Mouse (Mus musculus) midbrain, embryonic 12.5 days (tissue): ENCODE measurements around the gene Zdbf2. TPM values are rescaled to one million over a fixed set of nuclear protein-coding genes. Genes with fewer than 3 reads are reported as not detected.

Source experiments
- ATAC-seq: fragments of 200-750 bp; cut with Nextera tagmentation; 2 replicates; pipeline ENCODE4 v1.8.0; 2017; ENCODE audit warnings: low read depth, moderate TSS enrichment, moderate library complexity; ENCODE audit not compliant: low FRiP score
- H3K27ac ChIP-seq: fragments of 300-500 bp; sonication (generic); replicated peaks from 2 replicates; pipeline ENCODE4 v1.5.1; 2016; ENCODE audit warnings: mild to moderate bottlenecking
- H3K27me3 ChIP-seq: fragments of 300-500 bp; sonication (generic); 2 replicates; pipeline ENCODE4 v1.6.1; 2016; ENCODE audit warnings: mild to moderate bottlenecking
- H3K36me3 ChIP-seq: fragments of 300-500 bp; sonication (generic); 2 replicates; pipeline ENCODE4 v1.6.1; 2016
- H3K4me1 ChIP-seq: fragments of 300-500 bp; sonication (generic); 2 replicates; pipeline ENCODE4 v1.6.1; 2016
- H3K4me2 ChIP-seq: fragments of 300-500 bp; sonication (generic); replicated peaks from 2 replicates; pipeline ENCODE4 v1.6.1; 2016; ENCODE audit warnings: mild to moderate bottlenecking, moderate library complexity
- H3K4me3 ChIP-seq: fragments of 300-500 bp; sonication (generic); 2 replicates; pipeline ENCODE4 v1.5.1; 2016; ENCODE audit warnings: mild to moderate bottlenecking
- H3K9ac ChIP-seq: fragments of 300-500 bp; sonication (generic); replicated peaks from 2 replicates; pipeline ENCODE4 v1.6.1; 2016; ENCODE audit warnings: mild to moderate bottlenecking, moderate library complexity
- H3K9me3 ChIP-seq: fragments of 300-500 bp; sonication (generic); 2 replicates; pipeline ENCODE4 v1.6.1; 2016; ENCODE audit warnings: mild to moderate bottlenecking
- WGBS: fragments of 180-500 bp; shearing (Covaris S2); methylation state at CpG from one replicate; pipeline ENCODE4 v1.1.7; 2016; 5-methylcytosine and 5-hydroxymethylcytosine counted together
- polyA plus RNA-seq: library from polyadenylated mRNA; unstranded; fragments of >200 nt; fragmentation: Nextera tagmentation; extraction: Ambion mirVana; gene quantifications from 2 replicates; pipeline ENCODE4 v1.2.1, GENCODE M21; 2016

Gene Zdbf2
- 30.9 and 40.2 TPM in 2 replicates for polyA plus RNA-seq

DNA sequence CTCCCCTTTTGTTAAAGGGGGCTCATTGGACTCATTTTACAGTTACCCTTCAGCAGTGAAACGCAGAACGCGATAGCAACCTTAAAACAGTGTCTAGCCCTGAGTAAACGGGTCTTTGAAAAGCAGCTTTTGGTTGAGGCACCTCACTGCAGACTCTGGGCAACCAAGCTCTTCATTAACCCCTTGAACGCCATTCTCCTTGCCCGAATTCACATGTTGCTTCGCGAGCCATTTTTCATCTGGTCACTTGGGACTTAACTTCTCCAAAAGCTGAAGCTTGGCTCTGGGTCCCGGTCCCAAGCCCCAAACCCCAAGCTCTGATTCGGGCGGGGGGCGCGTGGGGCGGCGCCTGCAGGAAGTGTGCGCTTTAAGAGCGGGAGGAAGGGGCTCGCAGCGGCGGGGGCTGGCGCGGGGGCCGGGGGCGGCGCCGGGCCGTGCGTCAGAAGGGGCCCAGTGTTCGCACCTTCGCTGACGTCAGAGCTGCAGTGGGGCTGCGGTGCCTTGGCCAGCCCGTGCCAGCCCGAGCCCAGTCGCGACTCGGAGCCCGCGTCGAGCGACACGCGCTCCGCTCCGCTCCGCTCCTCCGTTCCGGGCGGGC is at the start of gene Zdbf2:
Zdbf2 (plus strand) TSS at position 525 of the 598 bp plus-strand sequence.
- H3K4me2 ChIP-seq = peak within 1 kb of the TSS; percentile 60
- peak within 1 kb of the TSS; percentile 78 for H3K27ac ChIP-seq
- ATAC-seq = peak; percentile 92
- peaks cover 7% of the 10 kb centered on the region for H3K4me1 ChIP-seq
- H3K9ac ChIP-seq = peak within 1 kb of the TSS; percentile 83
- H3K4me3 ChIP-seq = peak within 1 kb of the TSS; percentile 69
- 0% methylated on average over 49 of the region's 49 CpGs for WGBS
- H3K9me3 ChIP-seq = no peaks in the 10 kb centered on the region
- H3K36me3 ChIP-seq = no peaks in the 10 kb centered on the region
- H3K27me3 ChIP-seq = peaks cover 65% of the 10 kb centered on the region

DNA sequence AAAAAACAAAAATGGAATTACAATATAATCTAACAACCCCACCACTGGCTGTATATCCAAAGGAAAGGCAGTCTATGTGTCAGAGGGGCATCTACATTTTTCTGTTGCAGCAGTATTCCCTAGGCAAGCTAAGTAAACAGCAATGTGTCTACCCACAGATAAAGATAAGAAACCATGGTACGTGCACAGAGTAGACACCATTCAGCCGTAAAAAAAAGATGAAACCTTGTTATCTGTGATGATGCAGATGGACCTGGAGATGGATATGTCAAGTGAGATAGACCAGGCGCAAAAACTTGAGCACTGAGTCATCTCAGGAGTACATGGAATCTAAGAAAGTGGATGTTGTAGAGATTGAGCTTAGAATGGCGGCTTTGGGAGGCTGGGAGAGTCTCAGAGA is 48.1 kb upstream of the Zdbf2 start:
- Histone ChIP-seq H3K27me3 (no peaks in the 10 kb centered on the region), H3K27ac (no peak overlapping the region), H3K9ac (no peak overlapping the region), H3K36me3 (no peaks in the 10 kb centered on the region), H3K4me2 (no peak overlapping the region), H3K4me1 (peaks cover 3% of the 10 kb centered on the region; the same call in 1 of the 2 replicates), H3K9me3 (no peaks in the 10 kb centered on the region), H3K4me3 (no peak overlapping the region)
- 88% methylated on average over 4 of the region's 4 CpGs for WGBS
- ATAC-seq = no peak

DNA sequence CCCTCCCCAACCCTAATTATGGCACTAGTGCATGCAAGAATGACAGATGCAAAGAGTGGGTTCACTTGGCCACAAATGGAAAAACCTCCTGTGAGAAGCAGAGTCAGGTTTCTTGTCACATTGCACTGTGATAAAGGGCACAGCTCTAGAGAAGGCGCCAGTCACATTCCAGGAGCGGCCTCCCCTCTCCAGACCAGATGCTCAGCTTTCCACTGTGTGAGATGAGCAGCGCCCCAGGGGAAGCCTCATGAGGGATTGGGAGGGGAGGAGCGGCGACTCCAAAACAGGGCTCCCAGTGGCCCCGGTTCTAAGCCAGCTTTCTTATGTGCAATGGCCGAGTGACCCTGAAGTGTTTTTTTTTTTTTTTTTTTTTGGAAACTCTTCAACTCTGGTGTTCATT is 47.2 kb upstream of the Zdbf2 start:
- WGBS = 7% methylated on average over 7 of the region's 7 CpGs
- Histone ChIP-seq H3K27ac (no peak overlapping the region), H3K4me2 (no peak overlapping the region)

DNA sequence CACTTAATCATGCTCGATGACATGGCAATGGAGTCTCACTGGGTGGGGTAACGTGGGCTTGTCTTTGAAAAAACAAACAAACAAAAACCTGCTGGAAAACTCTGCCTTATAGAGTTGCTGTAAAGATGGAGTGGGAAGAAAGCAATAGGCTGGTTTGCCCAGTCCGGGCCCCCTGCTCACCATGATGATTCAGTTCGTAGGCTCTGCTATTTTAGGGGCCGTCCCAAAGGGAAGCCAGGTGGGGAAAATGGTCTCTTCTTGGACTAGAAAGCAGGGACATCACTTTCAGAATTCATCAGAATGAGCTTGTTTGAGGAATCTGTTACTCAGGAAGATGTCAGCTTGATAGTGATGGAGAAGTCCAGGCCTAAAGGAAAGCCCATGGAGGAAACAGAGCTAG is 45.8 kb upstream of the Zdbf2 start:
- Histone ChIP-seq H3K4me3 (no peak overlapping the region), H3K4me2 (no peak overlapping the region), H3K9me3 (no peaks in the 10 kb centered on the region), H3K27ac (no peak overlapping the region), H3K4me1 (peaks cover 3% of the 10 kb centered on the region; the same call in 1 of the 2 replicates), H3K27me3 (no peaks in the 10 kb centered on the region), H3K9ac (no peak overlapping the region), H3K36me3 (no peaks in the 10 kb centered on the region)
- whole genome bisulfite sequencing = 80% methylated on average over 5 of the region's 5 CpGs
- no peak for ATAC-seq

More for the DNA sequence above, 47.2 kb upstream of the Zdbf2 start:
- H3K4me1 ChIP-seq = peaks cover 3% of the 10 kb centered on the region; the same call in 1 of the 2 replicates
- ATAC-seq = no peak
- H3K36me3 ChIP-seq = no peaks in the 10 kb centered on the region
- H3K4me3 ChIP-seq = no peak overlapping the region
- no peak overlapping the region for H3K9ac ChIP-seq
- no peaks in the 10 kb centered on the region for H3K27me3 ChIP-seq
- no peaks in the 10 kb centered on the region for H3K9me3 ChIP-seq

DNA sequence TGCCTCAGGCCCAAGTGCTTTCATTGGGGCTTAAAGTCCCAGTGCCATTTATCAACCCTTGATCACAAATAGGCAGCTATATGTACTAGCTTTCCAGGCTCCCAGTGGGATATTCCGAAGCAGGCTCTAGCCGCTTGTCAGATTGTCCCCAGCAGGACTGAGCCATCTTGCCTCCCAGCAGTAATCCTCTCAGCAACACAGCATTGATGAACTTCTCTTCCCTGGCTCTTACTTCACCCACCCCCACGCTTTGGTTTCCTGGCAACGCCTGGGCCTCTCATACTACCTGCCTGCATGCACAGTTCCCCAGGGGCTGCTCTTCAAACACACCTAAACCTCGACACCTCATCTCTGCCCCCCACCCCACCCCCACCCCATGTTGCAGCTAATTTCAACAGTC is 35.7 kb upstream of the Zdbf2 start:
- Histone ChIP-seq H3K9me3 (no peaks in the 10 kb centered on the region), H3K4me2 (no peak overlapping the region), H3K4me1 (peaks cover 9% of the 10 kb centered on the region), H3K27me3 (no peaks in the 10 kb centered on the region), H3K36me3 (no peaks in the 10 kb centered on the region), H3K4me3 (no peak overlapping the region), H3K27ac (peak overlapping the region; percentile 10; the same call in 1 of the 2 replicates), H3K9ac (no peak overlapping the region)
- 6% methylated on average over 5 of the region's 5 CpGs for WGBS
- ATAC-seq = no peak

DNA sequence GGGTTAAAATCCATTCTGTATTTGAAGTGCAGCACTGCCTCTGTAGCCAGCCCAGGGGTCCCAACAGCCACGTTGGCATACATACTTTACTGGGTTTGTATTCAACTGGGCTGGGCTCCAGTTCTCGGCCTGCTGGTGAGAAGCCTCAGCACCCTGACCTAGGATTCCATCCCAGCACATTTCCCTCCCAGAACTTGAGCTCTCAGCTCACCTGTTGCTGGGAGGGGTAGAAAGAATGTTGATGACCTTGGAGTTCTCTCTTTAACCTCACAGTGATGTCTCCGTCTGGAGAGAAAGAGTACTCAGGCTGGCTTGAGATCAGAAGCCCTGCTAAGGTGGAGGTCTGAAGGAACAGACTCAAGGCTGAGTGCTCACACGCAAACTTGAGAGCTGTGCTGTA is 33.8 kb upstream of the Zdbf2 start:
- peaks cover 9% of the 10 kb centered on the region for H3K4me1 ChIP-seq
- no peaks in the 10 kb centered on the region for H3K36me3 ChIP-seq
- H3K4me3 ChIP-seq = no peak overlapping the region
- ATAC-seq = no peak
- peaks cover 11% of the 10 kb centered on the region for H3K27me3 ChIP-seq
- no peak overlapping the region for H3K4me2 ChIP-seq
- no peak overlapping the region for H3K9ac ChIP-seq
- no peaks in the 10 kb centered on the region for H3K9me3 ChIP-seq
- no peak overlapping the region for H3K27ac ChIP-seq
- WGBS = 62% methylated on average over 4 of the region's 4 CpGs

DNA sequence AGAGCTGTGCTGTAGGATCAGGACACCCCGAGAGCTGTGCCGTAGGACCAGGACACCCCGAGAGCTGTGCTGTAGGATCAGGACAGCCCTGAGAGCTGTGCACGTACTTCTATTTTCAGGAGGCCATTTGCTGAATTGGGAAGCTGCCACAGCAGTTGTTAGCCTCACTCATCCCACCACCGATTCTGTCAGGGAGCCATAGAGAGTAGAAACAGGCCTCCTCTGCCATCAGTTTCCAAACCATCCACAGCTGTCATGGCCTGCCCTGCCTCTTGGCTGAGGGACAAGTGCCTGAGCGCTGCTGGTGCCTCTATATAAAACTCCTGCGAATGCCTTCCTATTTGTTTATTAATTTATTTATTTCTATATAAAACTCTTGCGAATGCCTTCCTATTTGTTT is 33.3 kb upstream of the Zdbf2 start:
- 90% methylated on average over 8 of the region's 8 CpGs for WGBS
- H3K9me3 ChIP-seq = no peaks in the 10 kb centered on the region
- H3K4me1 ChIP-seq = peaks cover 9% of the 10 kb centered on the region
- H3K36me3 ChIP-seq = no peaks in the 10 kb centered on the region
- ATAC-seq = no peak
- no peak overlapping the region for H3K9ac ChIP-seq
- H3K4me3 ChIP-seq = no peak overlapping the region
- no peak overlapping the region for H3K27ac ChIP-seq
- H3K27me3 ChIP-seq = peaks cover 12% of the 10 kb centered on the region
- no peak overlapping the region for H3K4me2 ChIP-seq

DNA sequence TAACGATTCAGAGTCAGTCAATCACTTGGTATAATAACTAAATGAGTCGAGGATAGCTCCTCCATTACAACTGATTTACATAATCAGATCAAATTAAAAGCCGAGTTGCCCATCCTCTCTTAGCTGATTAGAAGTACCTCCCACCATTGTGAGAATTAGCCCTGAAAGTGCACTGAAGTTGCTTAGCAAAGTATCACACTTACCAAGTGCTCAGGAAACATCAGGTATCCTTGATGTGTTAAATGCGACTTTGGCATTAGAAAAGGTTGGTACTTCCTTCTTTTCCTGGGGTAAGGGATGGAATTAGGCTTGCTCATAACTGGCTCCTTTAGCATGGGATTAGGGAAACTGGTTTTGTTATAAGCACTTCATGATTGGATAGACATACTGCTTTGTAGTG is 29.2 kb upstream of the Zdbf2 start:
- Histone ChIP-seq H3K9me3 (no peaks in the 10 kb centered on the region), H3K4me1 (peaks cover 15% of the 10 kb centered on the region), H3K27ac (no peak overlapping the region), H3K4me3 (no peak overlapping the region), H3K9ac (no peak overlapping the region), H3K36me3 (no peaks in the 10 kb centered on the region), H3K27me3 (peaks cover 37% of the 10 kb centered on the region), H3K4me2 (no peak overlapping the region)
- ATAC-seq = no peak
- 71% methylated on average over 4 of the region's 4 CpGs for WGBS

DNA sequence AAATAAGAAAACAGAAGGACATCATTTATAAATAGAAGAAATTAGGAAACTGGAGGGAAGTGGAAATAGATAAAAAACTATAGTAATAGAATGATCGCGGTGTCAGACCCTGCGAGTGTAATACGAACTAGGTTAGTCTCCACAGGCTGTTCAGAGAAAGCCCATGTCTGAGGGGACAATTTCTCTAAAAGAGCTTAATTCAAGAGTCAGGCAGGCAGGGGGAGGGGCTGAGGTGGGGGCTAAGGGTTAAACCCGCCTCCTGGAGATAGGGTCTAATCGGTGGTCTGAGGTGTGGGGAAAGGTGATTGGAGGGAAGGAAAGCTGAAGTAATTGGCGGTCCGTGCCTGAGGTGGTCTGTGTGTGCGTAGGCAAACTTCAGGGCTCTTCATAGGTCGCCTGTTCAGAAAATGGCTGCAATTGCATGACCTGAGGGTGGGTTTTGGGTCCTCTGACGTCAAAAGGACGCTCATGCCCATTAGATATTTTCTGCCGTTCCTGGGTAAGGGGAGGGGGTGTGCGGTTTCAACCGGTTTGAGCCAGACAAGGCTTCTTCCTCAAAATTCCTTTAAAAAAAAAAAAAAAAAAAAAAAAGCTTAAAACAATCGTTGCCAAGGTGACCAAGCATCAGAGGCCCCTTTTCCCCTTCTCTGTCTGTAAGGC is 26.1 kb upstream of the Zdbf2 start:
- peaks cover 21% of the 10 kb centered on the region for H3K4me1 ChIP-seq
- peak overlapping the region; percentile 26 for H3K4me3 ChIP-seq
- no peak overlapping the region for H3K9ac ChIP-seq
- H3K36me3 ChIP-seq = no peaks in the 10 kb centered on the region
- ATAC-seq = peak; percentile 85
- H3K27ac ChIP-seq = peak overlapping the region; percentile 77
- H3K4me2 ChIP-seq = peak overlapping the region; percentile 57
- peaks cover 67% of the 10 kb centered on the region for H3K27me3 ChIP-seq
- 1% methylated on average over 16 of the region's 16 CpGs for WGBS
- no peaks in the 10 kb centered on the region for H3K9me3 ChIP-seq

DNA sequence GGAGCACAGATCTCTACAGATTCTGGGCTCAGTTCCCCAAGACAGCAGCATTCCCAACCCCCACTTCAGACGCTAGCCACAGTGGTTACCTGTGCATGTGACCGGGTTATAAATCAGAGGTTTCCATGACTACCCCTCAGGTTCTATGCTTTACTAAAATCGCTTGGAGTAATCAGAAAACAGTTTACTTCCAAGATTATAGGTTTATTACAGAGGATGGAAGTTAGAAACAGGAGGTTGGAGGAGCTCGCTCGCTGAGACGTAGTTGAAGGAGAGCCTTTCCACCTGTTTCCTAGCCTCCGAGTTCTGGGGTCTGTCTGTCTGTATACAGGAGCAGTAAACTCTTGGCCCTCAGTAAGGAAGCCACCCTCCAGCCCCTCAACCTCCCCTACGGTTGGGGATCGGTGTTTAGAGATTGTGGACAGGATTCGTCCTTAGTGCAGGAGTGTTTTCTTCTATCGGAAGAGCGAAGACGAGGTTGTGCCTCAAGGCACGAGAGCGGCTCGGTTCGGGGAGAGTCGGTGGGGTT is 25.2 kb upstream of the Zdbf2 start:
- Histone ChIP-seq H3K27ac (peak overlapping the region; percentile 77), H3K27me3 (peaks cover 76% of the 10 kb centered on the region), H3K9me3 (no peaks in the 10 kb centered on the region), H3K9ac (peak overlapping the region; percentile 40), H3K4me1 (peaks cover 28% of the 10 kb centered on the region), H3K4me2 (peak overlapping the region; percentile 57), H3K36me3 (no peaks in the 10 kb centered on the region), H3K4me3 (peak overlapping the region; percentile 32)
- ATAC-seq = 0 out of 2 replicates have a peak, but pooled peaks have one; percentile 35
- WGBS = 1% methylated on average over 18 of the region's 18 CpGs

DNA sequence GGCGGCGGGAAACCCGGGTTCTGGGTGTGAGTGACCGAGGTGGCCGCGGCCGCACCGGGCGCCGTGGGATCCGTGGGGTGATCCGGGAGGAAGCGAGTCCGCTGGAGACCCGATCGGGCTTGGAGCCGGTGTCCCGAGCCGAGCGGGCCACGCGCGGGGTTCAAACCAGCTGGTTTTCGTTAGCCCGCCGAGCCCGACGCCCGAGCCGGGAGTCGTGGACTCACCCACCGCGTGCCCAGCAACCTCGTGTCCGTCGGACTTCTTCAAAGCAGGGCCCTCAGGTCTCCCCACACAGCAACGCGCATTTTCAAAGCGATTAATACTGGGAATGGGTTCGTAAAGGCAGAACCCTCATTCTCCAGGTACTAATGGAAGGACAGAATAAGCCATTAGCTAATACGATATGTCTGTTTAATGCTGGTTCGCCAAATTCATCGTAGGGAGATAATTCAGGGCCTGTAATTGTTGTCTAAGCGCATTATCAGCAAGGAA is 24.7 kb upstream of the Zdbf2 start:
- Histone ChIP-seq H3K4me1 (peaks cover 33% of the 10 kb centered on the region), H3K9ac (peak overlapping the region; percentile 40), H3K4me2 (peak overlapping the region; percentile 57), H3K36me3 (no peaks in the 10 kb centered on the region), H3K27me3 (peaks cover 76% of the 10 kb centered on the region), H3K4me3 (peak overlapping the region; percentile 32), H3K9me3 (no peaks in the 10 kb centered on the region), H3K27ac (peak overlapping the region; percentile 77)
- ATAC-seq = no peak
- 2% methylated on average over 40 of the region's 44 CpGs for WGBS

DNA sequence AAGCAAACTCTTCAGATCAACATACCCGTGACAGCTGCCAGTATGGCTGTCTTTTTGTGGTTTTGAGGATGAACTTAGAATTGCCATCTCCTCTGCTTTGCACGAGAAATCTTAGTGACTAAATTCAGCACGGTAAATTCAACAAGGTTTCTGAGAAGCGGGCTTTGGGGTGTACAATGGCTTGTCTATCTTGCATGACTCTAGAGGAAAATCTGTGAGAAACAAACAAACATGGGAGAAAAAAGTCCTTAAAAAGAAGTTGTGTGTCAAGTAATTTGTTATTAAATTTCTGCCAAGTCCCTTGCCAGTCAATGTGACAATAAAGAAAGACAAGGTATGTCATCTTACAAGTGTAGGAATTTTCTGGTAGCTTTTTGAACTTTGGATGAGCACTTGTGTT is 23.8 kb upstream of the Zdbf2 start:
- peaks cover 77% of the 10 kb centered on the region for H3K27me3 ChIP-seq
- no peak for ATAC-seq
- 50% methylated on average over 4 of the region's 4 CpGs for WGBS
- H3K4me2 ChIP-seq = no peak overlapping the region
- H3K9me3 ChIP-seq = no peaks in the 10 kb centered on the region
- H3K4me1 ChIP-seq = peaks cover 33% of the 10 kb centered on the region
- no peaks in the 10 kb centered on the region for H3K36me3 ChIP-seq
- H3K9ac ChIP-seq = no peak overlapping the region
- H3K27ac ChIP-seq = no peak overlapping the region
- H3K4me3 ChIP-seq = no peak overlapping the region
